Mouse (Mus musculus): ENCODE data around the gene Hoxb4. TPM values are rescaled to one million over a fixed set of nuclear protein-coding genes. Genes with fewer than 3 reads are reported as not detected.

Hoxb4 gene
- polyA plus RNA-seq (2012; rRNA removed; ENCODE audit: low replicate concordance), result 4.5 and 10.8 TPM in 2 replicates

DNA sequence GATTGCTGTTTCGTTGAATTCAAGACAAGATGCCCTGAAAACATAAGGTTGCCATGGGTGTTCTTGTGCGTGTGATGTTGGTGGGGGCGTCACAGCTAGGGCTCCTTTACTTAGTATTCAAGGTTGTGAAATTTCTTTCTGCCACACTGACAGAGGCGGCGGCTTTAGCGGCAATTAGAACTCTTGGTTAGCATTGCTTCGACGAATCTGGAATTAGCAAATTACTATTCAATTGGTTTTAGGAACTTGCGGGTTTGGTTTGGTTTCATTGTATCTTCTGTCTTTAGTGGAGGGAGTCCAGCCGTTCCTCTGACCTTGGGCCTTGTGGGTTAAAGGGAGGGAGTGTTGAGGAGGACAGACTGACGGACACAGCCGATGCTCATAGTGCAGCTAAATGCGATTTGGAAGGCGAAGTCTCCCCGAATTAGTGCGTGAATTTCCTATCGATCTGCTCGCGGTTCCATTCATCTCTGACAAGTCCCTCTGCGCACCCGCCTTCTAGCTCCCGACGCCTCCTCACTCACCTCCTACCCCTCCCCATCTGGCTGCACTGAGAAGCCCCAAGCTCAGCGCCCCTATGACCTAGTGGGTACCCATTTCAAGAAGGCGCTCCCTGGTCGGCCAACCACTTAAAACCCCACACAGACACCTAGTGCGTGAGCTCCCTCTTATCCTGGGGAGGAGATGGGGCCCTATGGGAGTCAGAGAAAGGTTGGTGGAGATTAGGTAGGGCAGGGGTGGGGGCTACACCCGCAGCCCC, at the start of gene Hoxb4:
Gene Hoxb4 (plus strand): TSS at position 660 of the 760 bp plus-strand sequence.

DNA sequence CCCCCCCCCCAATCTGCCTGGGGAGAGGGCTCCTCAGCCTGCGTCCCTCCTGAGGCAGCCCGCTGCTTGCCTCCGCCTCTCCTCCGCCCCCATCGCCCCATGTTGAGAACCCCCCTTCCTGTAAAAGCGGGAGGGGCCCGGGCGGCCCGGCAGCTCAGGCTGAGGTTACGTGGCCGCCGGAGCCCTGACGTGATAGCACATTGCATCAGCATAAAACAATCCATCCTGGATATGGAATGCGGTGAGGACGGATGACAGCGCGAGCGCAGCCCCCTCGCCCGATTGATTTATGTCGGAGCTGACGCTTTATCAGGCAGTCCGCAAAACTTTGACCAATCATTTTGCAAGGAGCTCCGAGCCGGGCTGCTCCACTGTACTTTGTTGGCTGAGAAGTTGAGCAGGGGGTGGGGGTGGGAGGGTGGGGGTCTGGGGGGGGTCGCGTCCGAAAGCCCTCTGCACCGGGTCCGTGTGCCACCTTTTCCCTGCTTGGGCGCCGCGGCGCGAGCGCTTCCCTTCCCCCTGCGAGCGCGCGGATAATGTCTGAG, 47.0 kb upstream of the Hoxb4 start, which contains the start of gene Hoxb9:
Gene Hoxb9 (plus strand): TSS at position 462 of the 545 bp plus-strand sequence.

DNA sequence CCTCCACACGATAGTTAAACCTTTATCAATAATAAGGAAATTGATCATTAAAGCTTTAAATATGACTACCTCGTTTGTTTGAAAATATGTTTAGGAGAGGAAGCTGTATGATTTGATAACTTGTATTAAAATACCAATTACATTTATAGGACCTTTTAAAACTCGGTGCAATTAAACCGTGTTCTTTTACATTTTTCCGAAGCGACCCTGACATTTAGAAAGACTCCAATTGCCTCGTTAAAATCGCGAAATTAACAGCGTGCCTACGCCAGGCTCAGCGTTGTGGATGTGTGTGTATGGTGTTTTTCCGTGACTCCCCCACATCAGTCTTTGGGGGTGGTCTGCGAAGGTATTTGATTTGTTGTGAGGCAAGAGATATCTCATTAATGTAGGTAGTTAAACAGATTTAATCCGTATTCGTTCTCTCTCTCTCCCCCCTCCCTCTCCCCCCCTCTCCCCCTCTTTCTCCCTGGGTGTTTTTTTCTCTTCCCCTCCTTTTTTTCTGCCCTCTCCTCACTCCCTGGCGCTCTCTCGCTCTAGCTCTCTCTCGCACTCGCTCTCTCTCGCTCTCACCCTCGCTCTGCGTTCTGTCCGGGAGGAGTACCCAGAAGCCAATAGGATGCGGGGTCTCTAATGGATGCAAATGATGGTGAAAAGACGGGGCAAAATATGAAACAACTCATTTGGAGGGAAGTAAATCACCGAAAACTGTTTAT, 36.1 kb upstream of the Hoxb4 start, which contains the start of gene Hoxb8:
Gene Hoxb8 (plus strand): TSS at position 51 of the 716 bp plus-strand sequence.

DNA sequence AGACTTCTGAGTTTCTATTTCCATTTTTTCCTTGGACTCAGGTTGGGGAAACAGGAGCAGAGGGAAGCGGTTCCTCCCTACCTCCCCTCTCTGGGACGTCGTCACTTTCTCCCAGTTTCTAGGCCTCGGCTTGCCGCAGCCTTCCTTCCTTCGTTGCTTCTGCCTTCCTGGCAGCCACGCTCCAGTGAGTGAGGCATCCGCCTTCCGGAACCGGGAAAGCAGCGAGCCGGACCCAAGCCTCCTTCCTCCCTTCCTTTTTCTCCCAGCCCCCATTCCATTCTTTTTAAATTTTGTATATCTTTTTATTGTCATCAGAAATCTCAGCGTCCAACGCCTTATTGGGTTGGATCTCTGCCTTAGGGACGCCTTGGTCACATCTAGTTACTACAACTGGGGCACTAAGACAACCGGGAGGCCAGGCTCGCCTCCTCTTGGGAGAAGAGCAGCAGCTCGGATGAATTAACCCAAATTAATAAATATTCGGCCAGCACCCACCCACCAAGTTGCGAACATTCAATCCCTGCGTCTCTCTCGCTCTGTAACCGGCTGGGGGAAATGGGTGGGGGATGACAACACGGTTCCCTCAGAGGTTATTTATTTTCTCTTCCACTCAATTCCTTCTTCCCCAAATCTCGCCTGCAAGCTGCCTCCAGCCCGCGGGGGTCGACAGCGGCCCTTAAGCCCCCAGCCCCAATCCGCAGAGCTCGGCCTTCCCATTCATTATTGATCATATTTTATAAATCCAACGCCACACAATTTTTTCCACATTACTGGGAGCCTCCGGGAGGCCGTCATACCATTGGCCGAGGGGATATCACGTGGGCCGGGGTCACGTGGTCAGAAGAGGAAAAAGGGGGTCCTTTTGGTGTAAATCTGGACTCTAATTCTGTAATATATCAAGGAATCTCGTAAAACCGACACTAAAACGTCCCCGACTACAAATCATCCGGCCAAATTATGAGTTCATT, 32.0 kb upstream of the Hoxb4 start, which contains the start of gene Hoxb7:
Gene Hoxb7 (plus strand): TSS at position 853 of the 968 bp plus-strand sequence.

DNA sequence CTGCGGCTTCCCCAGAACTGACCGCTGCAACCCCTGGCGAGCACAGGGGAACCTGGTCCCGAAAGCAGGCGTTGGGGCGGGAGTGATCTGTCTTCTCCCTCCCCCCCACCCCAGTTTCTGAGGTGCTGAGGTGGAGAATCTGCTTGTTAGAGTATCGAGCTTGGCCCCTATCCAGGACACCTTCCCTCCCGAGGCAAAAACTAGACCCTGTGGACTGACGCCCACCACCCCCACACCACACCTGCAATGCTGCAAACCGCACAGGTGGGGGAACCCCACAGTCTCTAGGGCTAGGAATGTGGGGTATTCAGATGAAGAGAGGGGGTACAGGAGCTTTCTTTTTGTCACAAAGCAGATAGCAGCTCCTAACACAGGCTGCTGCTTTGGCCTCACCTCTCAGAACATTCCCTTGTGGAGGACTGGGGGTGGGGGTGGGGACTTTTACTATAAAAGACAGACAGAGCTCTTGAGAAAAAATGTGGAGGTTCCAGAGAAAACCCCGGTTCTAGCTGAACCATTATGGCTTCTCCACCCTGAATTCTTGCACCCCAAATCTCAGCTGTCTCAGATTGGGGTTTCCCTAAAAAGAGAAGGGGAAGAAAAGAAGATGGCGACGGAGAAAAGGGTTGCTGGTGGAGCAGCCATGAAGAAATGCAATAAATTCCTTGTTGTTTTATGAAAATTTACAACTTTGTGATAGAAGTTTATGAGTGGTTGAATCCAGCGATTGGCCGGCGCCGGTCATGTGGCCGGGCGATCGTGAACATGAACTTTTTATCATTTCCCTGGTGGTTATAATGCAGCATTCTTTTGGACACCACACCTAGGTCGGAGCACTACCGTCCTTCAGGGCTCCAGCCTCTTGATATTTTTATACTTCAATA, 26.1 kb upstream of the Hoxb4 start, which contains the start of gene Hoxb6:
Gene Hoxb6 (plus strand): TSS at position 796 of the 884 bp plus-strand sequence.

DNA sequence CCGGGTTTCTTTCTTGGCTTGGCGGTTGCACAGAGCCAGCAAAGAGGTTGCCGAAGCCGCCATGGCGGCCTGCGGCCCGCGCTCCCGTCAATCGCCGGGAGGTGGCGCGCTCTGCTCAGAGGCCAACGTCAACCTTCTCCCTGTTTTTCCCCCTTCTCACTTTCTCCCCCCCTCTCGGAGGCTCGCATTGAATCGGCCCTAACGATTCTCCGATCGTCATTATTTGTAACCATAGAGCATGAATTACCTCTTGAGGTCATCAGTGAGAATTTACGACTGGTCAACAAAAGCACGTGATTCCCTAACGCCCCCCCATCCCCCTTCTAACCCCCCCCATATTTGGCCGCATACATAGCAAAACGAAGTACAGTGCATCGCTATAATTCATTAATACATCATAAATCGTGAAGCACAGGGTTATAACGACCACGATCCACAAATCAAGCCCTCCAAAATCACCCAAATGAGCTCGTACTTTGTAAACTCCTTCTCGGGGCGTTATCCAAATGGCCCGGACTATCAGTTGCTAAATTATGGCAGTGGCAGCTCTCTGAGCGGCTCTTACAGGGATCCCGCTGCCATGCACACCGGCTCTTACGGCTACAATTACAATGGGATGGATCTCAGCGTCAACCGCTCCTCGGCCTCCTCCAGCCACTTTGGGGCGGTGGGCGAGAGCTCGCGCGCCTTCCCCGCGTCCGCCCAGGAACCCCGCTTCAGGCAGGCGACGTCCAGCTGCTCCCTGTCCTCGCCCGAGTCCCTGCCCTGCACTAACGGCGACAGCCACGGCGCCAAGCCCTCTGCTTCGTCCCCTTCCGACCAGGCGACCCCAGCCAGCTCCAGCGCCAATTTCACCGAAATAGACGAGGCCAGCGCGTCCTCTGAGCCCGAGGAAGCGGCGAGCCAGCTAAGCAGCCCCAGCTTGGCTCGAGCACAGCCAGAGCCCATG, 14.6 kb upstream of the Hoxb4 start, which contains the start of gene Hoxb5:
Gene Hoxb5 (plus strand): TSS at position 186 of the 949 bp plus-strand sequence.

DNA sequence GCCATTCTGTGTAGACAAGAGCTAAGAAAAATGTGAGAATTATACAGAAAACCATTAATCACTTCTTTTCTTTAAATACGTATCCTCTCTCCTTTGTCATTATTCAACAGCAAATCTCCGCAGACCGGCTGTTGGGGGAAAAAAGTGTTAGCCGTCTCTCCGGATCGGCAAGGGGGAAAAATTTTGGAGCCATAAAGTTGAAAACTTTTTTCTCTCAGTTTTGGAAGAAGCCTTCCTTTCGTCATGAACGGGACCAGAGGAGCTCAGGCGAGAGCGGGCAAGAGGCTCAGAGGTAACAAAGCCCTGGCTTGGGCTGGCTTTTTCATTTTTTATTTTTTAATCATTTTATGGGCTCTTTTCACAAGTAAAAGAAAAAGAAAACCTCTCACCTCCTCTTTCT, 5.1 kb downstream of the Hoxb4 start, which contains the start of gene Hoxb3:
Gene Hoxb3 (plus strand): TSS at position 173 of the 400 bp plus-strand sequence.

DNA sequence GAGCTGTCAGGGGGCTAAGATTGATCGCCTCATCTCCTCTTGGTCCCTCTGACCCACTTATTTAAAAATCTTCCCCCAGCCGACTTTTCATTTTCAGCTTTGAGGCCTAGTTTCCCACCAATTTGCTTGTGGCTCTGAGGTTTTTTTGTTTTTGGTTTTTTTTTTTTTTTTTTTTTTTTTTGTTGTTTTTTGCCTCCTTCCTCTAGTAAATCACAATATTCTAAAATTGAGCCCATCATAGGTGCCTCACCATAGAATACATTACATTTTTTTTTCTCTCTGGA, 32.2 kb downstream of the Hoxb4 start, which contains the start of gene Hoxb2:
Gene Hoxb2 (plus strand): TSS at position 185 of the 284 bp plus-strand sequence.

DNA sequence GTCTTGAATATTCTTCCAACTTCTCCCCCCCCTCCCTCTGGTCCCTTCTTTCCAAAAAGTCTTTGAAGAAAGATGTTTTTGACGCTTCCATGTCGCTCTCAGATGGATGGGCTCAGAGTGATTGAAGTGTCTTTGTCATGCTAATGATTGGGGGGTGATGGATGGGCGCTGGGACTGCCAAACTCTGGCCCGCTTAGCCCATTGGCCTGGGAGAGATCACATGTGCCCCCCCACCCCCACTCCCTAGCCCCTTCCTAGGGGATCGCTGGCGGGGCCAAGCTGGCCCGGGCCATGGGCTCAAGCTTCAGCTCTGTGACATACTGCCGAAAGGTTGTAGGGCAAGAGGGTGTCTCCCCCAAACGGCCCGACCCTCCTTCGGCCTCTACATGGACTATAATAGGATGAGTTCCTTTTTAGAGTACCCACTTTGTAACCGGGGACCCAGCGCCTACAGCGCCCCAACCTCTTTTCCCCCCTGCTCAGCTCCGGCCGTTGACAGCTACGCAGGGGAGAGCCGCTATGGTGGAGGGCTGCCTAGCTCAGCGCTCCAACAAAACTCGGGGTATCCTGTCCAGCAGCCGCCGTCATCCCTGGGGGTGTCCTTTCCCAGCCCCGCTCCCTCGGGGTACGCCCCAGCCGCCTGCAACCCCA, 47.5 kb downstream of the Hoxb4 start, which contains the start of gene Hoxb1:
Gene Hoxb1 (plus strand): TSS at position 312 of the 651 bp plus-strand sequence.

Other genes with a start within 250 kb of the Hoxb4 start
- gene Atp5g1, start 242.6 kb upstream of the Hoxb4 start, polyA plus RNA-seq (2012; rRNA removed; ENCODE audit: low replicate concordance), result 269 and 729 TPM in 2 replicates
- not detected in 2 replicates for gene Calcoco2, start 206.3 kb upstream of the Hoxb4 start, polyA plus RNA-seq (2012; rRNA removed; ENCODE audit: low replicate concordance)
- gene Ttll6, start 184.5 kb upstream of the Hoxb4 start, polyA plus RNA-seq (2012; rRNA removed; ENCODE audit: low replicate concordance), result 0.04 TPM in 1 of 2 replicates, not detected in the other
- gene Hoxb13, start 124.0 kb upstream of the Hoxb4 start, polyA plus RNA-seq (2012; rRNA removed; ENCODE audit: low replicate concordance), result not detected in 2 replicates
- gene Hoxb9, start 46.8 kb upstream of the Hoxb4 start, polyA plus RNA-seq (2012; rRNA removed; ENCODE audit: low replicate concordance), result 0.74 and 1.1 TPM in 2 replicates
- gene Hoxb8, start 36.4 kb upstream of the Hoxb4 start, polyA plus RNA-seq (2012; rRNA removed; ENCODE audit: low replicate concordance), result 3.1 and 4.5 TPM in 2 replicates
- 2.5 and 5.6 TPM in 2 replicates for gene Hoxb7, start 31.6 kb upstream of the Hoxb4 start, polyA plus RNA-seq (2012; rRNA removed; ENCODE audit: low replicate concordance)
- gene Hoxb6, start 25.8 kb upstream of the Hoxb4 start, polyA plus RNA-seq (2012; rRNA removed; ENCODE audit: low replicate concordance), result 13.0 and 22.2 TPM in 2 replicates
- 3.9 and 7.2 TPM in 2 replicates for gene Hoxb5, start 14.9 kb upstream of the Hoxb4 start, polyA plus RNA-seq (2012; rRNA removed; ENCODE audit: low replicate concordance)
- gene Hoxb3, start 5.1 kb downstream of the Hoxb4 start, polyA plus RNA-seq (2012; rRNA removed; ENCODE audit: low replicate concordance), result 7.2 and 19.4 TPM in 2 replicates
- gene Hoxb2, start 32.3 kb downstream of the Hoxb4 start, polyA plus RNA-seq (2012; rRNA removed; ENCODE audit: low replicate concordance), result 9.5 and 23.2 TPM in 2 replicates
- not detected in 2 replicates for gene Hoxb1, start 47.5 kb downstream of the Hoxb4 start, polyA plus RNA-seq (2012; rRNA removed; ENCODE audit: low replicate concordance)
- gene Skap1, start 146.3 kb downstream of the Hoxb4 start, polyA plus RNA-seq (2012; rRNA removed; ENCODE audit: low replicate concordance), result 15.8 and 27.3 TPM in 2 replicates